Mouse (Mus musculus) layer of hippocampus, adult 18-20 months (tissue): ENCODE data around the gene Helq. TPM values are rescaled to one million over a fixed set of nuclear protein-coding genes. Genes with fewer than 3 reads are reported as not detected.

Experiments used
- total RNA-seq, 2 experiments: library from RNA; stranded (reverse); gene quantifications; 2 replicates each; pipeline ENCODE4 v1.2.3; 2021

The Helq gene
- total RNA-seq, 2 experiments from 2014 or later = 10.6 to 14.6 TPM

Other genes starting within 250 kb of the Helq start
- gene Plac8, start 226.4 kb downstream of the Helq start, total RNA-seq = not detected
- 10 to 100 TPM; 80.6 to 84.9 TPM for gene Coq2, start 123.5 kb downstream of the Helq start, total RNA-seq
- gene Hpse, start 78.9 kb downstream of the Helq start, total RNA-seq = under 1 TPM; 0.67 to 0.71 TPM
- 10 to 100 TPM; 64.3 to 65.2 TPM for gene Mrps18c, start within 50 bp of the Helq start, total RNA-seq
- 1 to 10 TPM; 7.5 to 7.9 TPM for gene Abraxas1, start 22.4 kb upstream of the Helq start, total RNA-seq
- 1 to 10 TPM; 2.2 to 2.3 TPM for gene Gpat3, start 47.1 kb upstream of the Helq start, total RNA-seq